Mouse (Mus musculus) kidney, embryonic 14.5 days (tissue): ENCODE results near the gene Gtf3c5. TPM values are rescaled to one million over a fixed set of nuclear protein-coding genes. Genes with fewer than 3 reads are reported as not detected.
A peak's percentile ranks its signal among the peaks of the same experiment; 100 is the strongest.

Experiments used
- ATAC-seq: fragments of 200-750 bp; cut with Nextera tagmentation; 2 replicates; pipeline ENCODE4 v1.8.0; 2017; ENCODE audit warnings: moderate number of reproducible peaks, mild to moderate bottlenecking, moderate TSS enrichment, moderate library complexity; ENCODE audit not compliant: low FRiP score, low TSS enrichment
- H3K27ac ChIP-seq: fragments of 300-500 bp; sonication (generic); 2 replicates; pipeline ENCODE4 v1.5.1; 2014; ENCODE audit warnings: low read depth, mild to moderate bottlenecking, low read length, moderate library complexity, mixed read lengths
- H3K27me3 ChIP-seq: fragments of 300-500 bp; sonication (generic); 2 replicates; pipeline ENCODE4 v1.6.1; 2014; ENCODE audit warnings: mild to moderate bottlenecking, low read length; ENCODE audit not compliant: control insufficient read depth, insufficient read depth
- H3K36me3 ChIP-seq: fragments of 300-500 bp; sonication (generic); 2 replicates; pipeline ENCODE4 v1.6.1; 2014; ENCODE audit warnings: low read length, mixed read lengths; ENCODE audit not compliant: control insufficient read depth, insufficient read depth
- H3K4me1 ChIP-seq: fragments of 300-500 bp; sonication (generic); 2 replicates; pipeline ENCODE4 v1.6.1; 2014; ENCODE audit warnings: low read length, mixed read lengths; ENCODE audit not compliant: control insufficient read depth, insufficient read depth
- H3K4me2 ChIP-seq: fragments of 300-500 bp; sonication (generic); replicated peaks from 2 replicates; pipeline ENCODE4 v1.6.1; 2014; ENCODE audit warnings: low read depth, mild to moderate bottlenecking, low read length
- H3K4me3 ChIP-seq: fragments of 300-500 bp; sonication (generic); 2 replicates; pipeline ENCODE4 v1.5.1; 2014; ENCODE audit warnings: mild to moderate bottlenecking, low read length
- H3K9ac ChIP-seq: fragments of 300-500 bp; sonication (generic); 2 replicates; pipeline ENCODE4 v1.6.1; 2014; ENCODE audit warnings: low read depth, mild to moderate bottlenecking, low read length, moderate library complexity
- H3K9me3 ChIP-seq: fragments of 300-500 bp; sonication (generic); 2 replicates; pipeline ENCODE4 v1.6.1; 2016; ENCODE audit warnings: low read length; ENCODE audit not compliant: control insufficient read depth
- WGBS: fragments of 180-500 bp; shearing (Covaris S2); extraction: QIAGEN DNeasy Blood & Tissue Kit; methylation state at CpG from one replicate; pipeline ENCODE4 v1.1.7; 2014; 5-methylcytosine and 5-hydroxymethylcytosine counted together
- polyA plus RNA-seq: library from polyadenylated mRNA; unstranded; fragments of >200 nt; fragmentation: Nextera tagmentation; extraction: Ambion mirVana; gene quantifications from 2 replicates; pipeline ENCODE4 v1.2.1, GENCODE M21; 2014

Gene Gtf3c5
- polyA plus RNA-seq = 31.1 and 35.8 TPM in 2 replicates

GRCm38 (mm10) chr2:28583651-28584050 is at the start of gene Gtf3c5:
Gene Gtf3c5, minus strand, starts transcription at chr2:28583751.
- H3K4me3 ChIP-seq = peak within 1 kb of the TSS; percentile 63
- H3K27me3 ChIP-seq = no peaks in the 10 kb centered on the region
- H3K9ac ChIP-seq = peak within 1 kb of the TSS; percentile 71
- no peaks in the 10 kb centered on the region for H3K9me3 ChIP-seq
- H3K36me3 ChIP-seq = peaks cover 15% of the 10 kb centered on the region; the same call in 1 of the 2 replicates
- peak within 1 kb of the TSS; percentile 82 for H3K27ac ChIP-seq
- H3K4me2 ChIP-seq = peak within 1 kb of the TSS; percentile 67
- ATAC-seq = no peak
- H3K4me1 ChIP-seq = peaks cover 5% of the 10 kb centered on the region; the same call in 1 of the 2 replicates
- WGBS = 77% methylated on average over 9 of the region's 9 CpGs

GRCm38 (mm10) chr2:28633136-28633535 is 49.6 kb upstream of the Gtf3c5 start:
- WGBS = 47% methylated on average over 4 of the region's 4 CpGs
- no peak overlapping the region for H3K27ac ChIP-seq
- no peak for ATAC-seq
- H3K4me2 ChIP-seq = no peak overlapping the region
- no peaks in the 10 kb centered on the region for H3K36me3 ChIP-seq
- no peak overlapping the region for H3K9ac ChIP-seq
- H3K9me3 ChIP-seq = no peaks in the 10 kb centered on the region
- H3K4me1 ChIP-seq = no peaks in the 10 kb centered on the region
- H3K27me3 ChIP-seq = no peaks in the 10 kb centered on the region; the same call in 1 of the 2 replicates
- H3K4me3 ChIP-seq = no peak overlapping the region

- Histone ChIP-seq H3K4me1 (no peaks in the 10 kb centered on the region), H3K4me2 (no peak overlapping the region), H3K27ac (no peak overlapping the region), H3K4me3 (no peak overlapping the region), H3K36me3 (no peaks in the 10 kb centered on the region), H3K27me3 (no peaks in the 10 kb centered on the region; the same call in 1 of the 2 replicates), H3K9ac (no peak overlapping the region), H3K9me3 (no peaks in the 10 kb centered on the region)
- ATAC-seq = no peak
- WGBS = 50% methylated on average over 1 of the region's 1 CpGs
Measured at GRCm38 (mm10) chr2:28632626-28633025, 49.1 kb upstream of the Gtf3c5 start.

- H3K36me3 ChIP-seq = no peaks in the 10 kb centered on the region
- H3K27ac ChIP-seq = no peak overlapping the region
- no peak overlapping the region for H3K4me3 ChIP-seq
- H3K27me3 ChIP-seq = no peaks in the 10 kb centered on the region
- H3K9me3 ChIP-seq = no peaks in the 10 kb centered on the region
- peak; percentile 73 for ATAC-seq
- H3K4me1 ChIP-seq = no peaks in the 10 kb centered on the region
- H3K9ac ChIP-seq = no peak overlapping the region
- 2% methylated on average over 4 of the region's 4 CpGs for WGBS
- H3K4me2 ChIP-seq = no peak overlapping the region
Measured at GRCm38 (mm10) chr2:28629911-28630381, 46.4 kb upstream of the Gtf3c5 start.

GRCm38 (mm10) chr2:28628053-28628452 is 44.5 kb upstream of the Gtf3c5 start:
- no peak overlapping the region for H3K9ac ChIP-seq
- no peak overlapping the region for H3K4me3 ChIP-seq
- no peak for ATAC-seq
- no peak overlapping the region for H3K27ac ChIP-seq
- no peaks in the 10 kb centered on the region for H3K9me3 ChIP-seq
- H3K4me1 ChIP-seq = no peaks in the 10 kb centered on the region
- H3K36me3 ChIP-seq = no peaks in the 10 kb centered on the region
- no peak overlapping the region for H3K4me2 ChIP-seq
- no peaks in the 10 kb centered on the region for H3K27me3 ChIP-seq
- 63% methylated on average over 2 of the region's 2 CpGs for WGBS

GRCm38 (mm10) chr2:28626038-28626437 is 42.5 kb upstream of the Gtf3c5 start:
- no peak overlapping the region for H3K4me2 ChIP-seq
- ATAC-seq = no peak
- no peak overlapping the region for H3K9ac ChIP-seq
- H3K27me3 ChIP-seq = peaks cover 11% of the 10 kb centered on the region; the same call in 1 of the 2 replicates
- H3K4me1 ChIP-seq = no peaks in the 10 kb centered on the region
- no peak overlapping the region for H3K4me3 ChIP-seq
- H3K36me3 ChIP-seq = no peaks in the 10 kb centered on the region
- no peak overlapping the region for H3K27ac ChIP-seq
- no peaks in the 10 kb centered on the region for H3K9me3 ChIP-seq
- WGBS = 69% methylated on average over 3 of the region's 3 CpGs

GRCm38 (mm10) chr2:28624870-28625269 is 41.3 kb upstream of the Gtf3c5 start:
- no peaks in the 10 kb centered on the region for H3K4me1 ChIP-seq
- H3K27me3 ChIP-seq = peaks cover 17% of the 10 kb centered on the region; the same call in 1 of the 2 replicates
- no peak overlapping the region for H3K9ac ChIP-seq
- no peak for ATAC-seq
- no peak overlapping the region for H3K4me3 ChIP-seq
- H3K9me3 ChIP-seq = no peaks in the 10 kb centered on the region
- WGBS = 88% methylated on average over 3 of the region's 3 CpGs
- H3K4me2 ChIP-seq = no peak overlapping the region
- H3K27ac ChIP-seq = no peak overlapping the region
- no peaks in the 10 kb centered on the region for H3K36me3 ChIP-seq

- Histone ChIP-seq H3K4me1 (no peaks in the 10 kb centered on the region; the same call in 1 of the 2 replicates), H3K4me2 (no peak overlapping the region), H3K9ac (no peak overlapping the region), H3K9me3 (no peaks in the 10 kb centered on the region), H3K36me3 (no peaks in the 10 kb centered on the region), H3K27me3 (peaks cover 17% of the 10 kb centered on the region; the same call in 1 of the 2 replicates), H3K4me3 (no peak overlapping the region), H3K27ac (no peak overlapping the region)
- ATAC-seq = no peak
- 19% methylated on average over 10 of the region's 10 CpGs for WGBS
Measured at GRCm38 (mm10) chr2:28622521-28623124, 39.1 kb upstream of the Gtf3c5 start.

GRCm38 (mm10) chr2:28621664-28622171 is 38.2 kb upstream of the Gtf3c5 start, which contains the start of gene Gfi1b:
Gene Gfi1b, minus strand, starts transcription at chr2:28621982.
- no peak within 1 kb of the TSS for H3K4me3 ChIP-seq
- no peaks in the 10 kb centered on the region for H3K36me3 ChIP-seq
- no peak for ATAC-seq

More at GRCm38 (mm10) chr2:28621664-28622171, 38.2 kb upstream of the Gtf3c5 start, which contains the start of gene Gfi1b:
- 6% methylated on average over 16 of the region's 16 CpGs for WGBS
- Histone ChIP-seq H3K4me1 (no peaks in the 10 kb centered on the region; the same call in 1 of the 2 replicates), H3K9ac (no peak within 1 kb of the TSS; the same call in 1 of the 2 replicates), H3K27ac (no peak within 1 kb of the TSS), H3K27me3 (peaks cover 17% of the 10 kb centered on the region; the same call in 1 of the 2 replicates), H3K9me3 (no peaks in the 10 kb centered on the region), H3K4me2 (0 out of 2 replicates have a peak within 1 kb of the TSS, but pooled peaks have one; percentile 4)
